Mouse (Mus musculus) MEL (cell line): ENCODE data around the gene Egfl7. TPM values are rescaled to one million over a fixed set of nuclear protein-coding genes. Genes with fewer than 3 reads are reported as not detected.

Experiments
- DNase-seq: peaks from one replicate; pipeline ENCODE4 v3.0.0; 2011; ENCODE audit warnings: low read depth, low spot score
- H3K27ac ChIP-seq: 2 replicates; pipeline ENCODE4 v1.5.1; 2012; ENCODE audit warnings: low read depth, mild to moderate bottlenecking, control low read depth, low read length, moderate library complexity; ENCODE audit not compliant: control insufficient read depth
- H3K27me3 ChIP-seq, 2 experiments: fragments of 150-350 bp in 1 of 2; sonication (generic) in 1 of 2; 2 replicates each; pipeline ENCODE4 v1.6.1; 2012; ENCODE audit warnings: low read length in 2 of 2, mild to moderate bottlenecking in 2 of 2, improper control_type of control experiment in 1 of 2, moderate library complexity in 1 of 2; ENCODE audit not compliant: insufficient read depth in 2 of 2, control insufficient read depth in 1 of 2
- H3K36me3 ChIP-seq, 2 experiments: 2 replicates each; pipeline ENCODE4 v1.6.1; 2012 to 2014; ENCODE audit warnings: low read length in 2 of 2, improper control_type of control experiment in 1 of 2, inconsistent platforms in 1 of 2, mild to moderate bottlenecking in 1 of 2; ENCODE audit not compliant: insufficient read depth in 2 of 2, control insufficient read depth in 1 of 2
- H3K4me1 ChIP-seq, 2 experiments: fragments of 150-350 bp in 1 of 2; sonication (generic) in 1 of 2; 2 replicates each; pipeline ENCODE4 v1.6.1; 2012; ENCODE audit warnings: low read length in 2 of 2, improper control_type of control experiment in 1 of 2, mild to moderate bottlenecking in 1 of 2; ENCODE audit not compliant: insufficient read depth in 2 of 2, control insufficient read depth in 1 of 2
- H3K4me3 ChIP-seq, 2 experiments: fragments of 150-350 bp in 1 of 2; sonication (generic) in 1 of 2; 2 replicates each; pipeline ENCODE4 v1.5.1; 2012; ENCODE audit warnings: low read depth in 2 of 2, low read length in 2 of 2, mild to moderate bottlenecking in 2 of 2, moderate library complexity in 2 of 2, control low read depth in 1 of 2, improper control_type of control experiment in 1 of 2; ENCODE audit not compliant: control insufficient read depth in 1 of 2, insufficient read depth in 1 of 2
- H3K79me2 ChIP-seq: 2 replicates; pipeline ENCODE4 v1.6.1; 2012; ENCODE audit warnings: mild to moderate bottlenecking, low read length, moderate library complexity; ENCODE audit not compliant: control insufficient read depth, poor library complexity, insufficient read depth
- H3K9ac ChIP-seq: 2 replicates; pipeline ENCODE4 v1.6.1; 2012; ENCODE audit warnings: low read depth, mild to moderate bottlenecking, control low read depth, low read length, moderate library complexity; ENCODE audit not compliant: control insufficient read depth, poor library complexity, severe bottlenecking
- H3K9me3 ChIP-seq: fragments of 150-350 bp; sonication (generic); replicated peaks from 2 replicates; pipeline ENCODE4 v1.6.1; 2012; ENCODE audit warnings: mild to moderate bottlenecking, low read length, improper control_type of control experiment, moderate library complexity; ENCODE audit not compliant: insufficient read depth
- BHLHE40 ChIP-seq: IDR thresholded peaks from 2 replicates; pipeline ENCODE4 v1.6.1; 2012; ENCODE audit warnings: low read depth, mild to moderate bottlenecking, inconsistent platforms, low read length, improper control_type of control experiment, borderline replicate concordance
- CHD1 ChIP-seq: IDR thresholded peaks from 2 replicates; pipeline ENCODE4 v1.6.1; 2012; ENCODE audit warnings: low read depth, mild to moderate bottlenecking, inconsistent platforms, low read length, improper control_type of control experiment
- CHD2 ChIP-seq: IDR thresholded peaks from 2 replicates; pipeline ENCODE4 v1.6.1; 2011; ENCODE audit warnings: low read length, improper control_type of control experiment
- CTCF ChIP-seq, 3 experiments: IDR thresholded peaks in 2 of 3; conservative IDR thresholded peaks in 1 of 3; 2 replicates each; pipeline ENCODE4 v1.5.1; 2011 to 2012; ENCODE audit warnings: low read length in 3 of 3, low read depth in 2 of 3, mild to moderate bottlenecking in 2 of 3, improper control_type of control experiment in 1 of 3, inconsistent platforms in 1 of 3, mixed read lengths in 1 of 3, moderate library complexity in 1 of 3; ENCODE audit not compliant: control insufficient read depth in 1 of 3, insufficient read depth in 1 of 3, poor library complexity in 1 of 3, severe bottlenecking in 1 of 3
- E2F4 ChIP-seq: IDR thresholded peaks from 2 replicates; pipeline ENCODE4 v1.6.1; 2011; ENCODE audit warnings: low read depth, low read length, improper control_type of control experiment, borderline replicate concordance
- ETS1 ChIP-seq: IDR thresholded peaks from 2 replicates; pipeline ENCODE4 v1.6.1; 2012; ENCODE audit warnings: low read depth, mild to moderate bottlenecking, inconsistent platforms, low read length, improper control_type of control experiment, moderate library complexity
- GATA1 ChIP-seq: IDR thresholded peaks from 2 replicates; pipeline ENCODE4 v1.6.1; 2011; ENCODE audit warnings: low read depth, low read length, improper control_type of control experiment
- KAT2A ChIP-seq: conservative IDR thresholded peaks from 2 replicates; pipeline ENCODE4 v1.6.1; 2012; ENCODE audit warnings: low read depth, low read length, improper control_type of control experiment, inconsistent platforms
- MAX ChIP-seq: IDR thresholded peaks from 2 replicates; pipeline ENCODE4 v1.6.1; 2011; ENCODE audit warnings: low read length, improper control_type of control experiment
- MAZ ChIP-seq: IDR thresholded peaks from 2 replicates; pipeline ENCODE4 v1.6.1; 2012; ENCODE audit warnings: low read depth, mild to moderate bottlenecking, inconsistent platforms, low read length, improper control_type of control experiment
- MEF2A ChIP-seq: IDR thresholded peaks from 2 replicates; pipeline ENCODE4 v1.6.1; 2014; ENCODE audit warnings: low read depth, mild to moderate bottlenecking, inconsistent platforms, low read length, improper control_type of control experiment; ENCODE audit not compliant: poor library complexity, insufficient replicate concordance, severe bottlenecking; ENCODE audit errors: extremely low read depth
- MYC ChIP-seq: IDR thresholded peaks from 2 replicates; pipeline ENCODE4 v1.6.1; 2011; ENCODE audit warnings: low read depth, mild to moderate bottlenecking, low read length, improper control_type of control experiment, moderate library complexity
- POLR2AphosphoS2 ChIP-seq: IDR thresholded peaks from 2 replicates; pipeline ENCODE4 v1.6.1; 2011; ENCODE audit warnings: low read length, improper control_type of control experiment
- POLR2AphosphoS5 ChIP-seq: IDR thresholded peaks from 2 replicates; pipeline ENCODE4 v1.6.1; 2012; ENCODE audit warnings: low read depth, borderline replicate concordance, mild to moderate bottlenecking, inconsistent platforms, low read length, moderate library complexity, mixed read lengths
- RAD21 ChIP-seq: IDR thresholded peaks from 2 replicates; pipeline ENCODE4 v1.6.1; 2011; ENCODE audit warnings: mild to moderate bottlenecking, low read depth, low read length, improper control_type of control experiment
- RCOR1 ChIP-seq: IDR thresholded peaks from 2 replicates; pipeline ENCODE4 v1.6.1; 2012; ENCODE audit warnings: low read depth, mild to moderate bottlenecking, inconsistent platforms, low read length, improper control_type of control experiment
- SIN3A ChIP-seq: IDR thresholded peaks from 2 replicates; pipeline ENCODE4 v1.6.1; 2012; ENCODE audit warnings: low read length, improper control_type of control experiment, inconsistent platforms
- TBP ChIP-seq: IDR thresholded peaks from 2 replicates; pipeline ENCODE4 v1.8.0; 2011; ENCODE audit warnings: low read depth, low read length, improper control_type of control experiment
- UBTF ChIP-seq: IDR thresholded peaks from 2 replicates; pipeline ENCODE4 v1.6.1; 2012; ENCODE audit warnings: low read depth, mild to moderate bottlenecking, inconsistent platforms, low read length, improper control_type of control experiment, moderate library complexity, borderline replicate concordance; ENCODE audit not compliant: insufficient read depth
- USF1 ChIP-seq: IDR thresholded peaks from 2 replicates; pipeline ENCODE4 v1.6.1; 2014; ENCODE audit warnings: low read depth, mild to moderate bottlenecking, inconsistent platforms, low read length, improper control_type of control experiment, moderate library complexity
- ZC3H11A ChIP-seq: IDR thresholded peaks from 2 replicates; pipeline ENCODE4 v1.6.1; 2012; ENCODE audit warnings: low read depth, mild to moderate bottlenecking, inconsistent platforms, low read length, improper control_type of control experiment
- polyA plus RNA-seq, 2 experiments: library from polyadenylated mRNA; stranded (reverse) in 1 of 2; unstranded in 1 of 2; fragments of >175 nt in 1 of 2; fragments of >200 nt in 1 of 2; gene quantifications; 2 replicates each; pipeline versions ENCODE4 v1.2.1 to v1.2.4; 2012; ENCODE audit warnings: low replicate concordance in 2 of 2, low read depth in 1 of 2; ENCODE audit not compliant: insufficient read length in 2 of 2, insufficient read depth in 1 of 2, missing spikeins in 1 of 2
- total RNA-seq: library from RNA; depleted of rRNA; stranded (reverse); fragments of 300-350 nt; gene quantifications from 2 replicates; pipeline ENCODE4 v1.2.3, GENCODE M21; 2012

Gene Egfl7
- total and polyA plus RNA-seq, 3 experiments, result 73.9 to 125 TPM; not detected in 1

DNA sequence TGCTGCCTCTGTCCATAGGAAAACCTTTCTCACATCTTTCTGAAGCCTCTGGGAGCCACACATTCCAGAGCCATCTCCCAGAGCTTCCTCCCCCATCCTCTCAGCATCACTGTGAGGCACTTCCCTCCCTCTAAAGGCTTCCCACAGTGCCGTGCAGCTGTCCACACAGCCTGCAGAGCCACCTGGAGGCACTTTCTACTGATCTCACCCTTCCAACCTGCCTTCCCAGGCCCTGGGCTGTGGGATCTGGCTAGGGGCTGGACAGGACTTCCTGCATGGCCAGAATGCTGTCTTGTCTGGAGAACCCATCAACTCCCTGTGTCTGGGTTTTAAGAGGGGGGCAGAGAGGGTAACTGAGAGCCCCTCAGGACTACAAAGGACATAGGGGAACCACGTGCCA, 32.3 kb upstream of the Egfl7 start:
- Histone ChIP-seq H3K27ac (no peak overlapping the region), H3K79me2 (no peaks in the 10 kb centered on the region), H3K9me3 (no peaks in the 10 kb centered on the region), H3K9ac (no peak overlapping the region), H3K4me1 (no peaks in the 10 kb centered on the region), H3K27me3 (peaks cover 0 to 1% of the 10 kb centered on the region in 2 experiments; a peak in 2 of 4 replicates), H3K36me3 (no peaks in the 10 kb centered on the region), H3K4me3 (no peak overlapping the region)
- no peak for DNase-seq
- TF ChIP-seq UBTF (no peak), BHLHE40 (no peak), E2F4 (no peak), MAZ (no peak), POLR2AphosphoS2 (no peak)

GRCm38 (mm10) chr2:26549801-26550200, 30.0 kb upstream of the Egfl7 start:
- Histone ChIP-seq H3K79me2 (no peaks in the 10 kb centered on the region), H3K4me3 (no peak overlapping the region), H3K4me1 (no peaks in the 10 kb centered on the region), H3K36me3 (no peaks in the 10 kb centered on the region), H3K27ac (no peak overlapping the region), H3K27me3 (peaks cover 0 to 1% of the 10 kb centered on the region in 2 experiments; a peak in 2 of 4 replicates), H3K9me3 (no peaks in the 10 kb centered on the region), H3K9ac (no peak overlapping the region)
- DNase-seq, result no peak
- no peak for TF ChIP-seq SIN3A
- no peak for TF ChIP-seq TBP
- no peak for TF ChIP-seq POLR2AphosphoS5
- TF ChIP-seq CHD1, result no peak

DNA sequence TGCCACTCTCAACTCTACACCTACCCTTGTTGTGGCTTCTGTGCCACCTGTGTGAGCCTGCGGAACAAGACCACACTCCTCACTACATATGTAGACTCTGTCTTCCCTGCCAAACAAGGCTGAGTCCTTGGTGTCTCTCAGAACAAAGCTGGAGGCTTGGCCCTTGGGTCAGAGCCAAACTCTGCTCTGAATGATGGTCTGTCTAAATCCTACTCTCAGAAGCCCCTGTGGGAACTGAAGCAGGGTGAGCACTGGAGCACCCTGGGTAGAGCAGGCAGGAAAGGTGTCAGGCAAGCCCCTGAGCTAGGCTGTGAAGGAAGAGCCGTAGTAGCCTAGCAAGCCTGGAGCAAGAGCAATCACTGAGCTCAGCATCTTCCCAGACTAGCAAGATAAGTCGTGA, 29.6 kb upstream of the Egfl7 start:
- Histone ChIP-seq H3K79me2 (no peaks in the 10 kb centered on the region), H3K27me3 (peaks cover 0 to 1% of the 10 kb centered on the region in 2 experiments; a peak in 3 of 4 replicates), H3K27ac (no peak overlapping the region), H3K4me1 (no peaks in the 10 kb centered on the region), H3K4me3 (no peak overlapping the region), H3K9ac (no peak overlapping the region), H3K9me3 (no peaks in the 10 kb centered on the region), H3K36me3 (no peaks in the 10 kb centered on the region)
- no peak for DNase-seq
- TF ChIP-seq USF1, result no peak
- no peak for TF ChIP-seq MYC
- TF ChIP-seq ZC3H11A, result no peak
- no peak for TF ChIP-seq MAX
- TF ChIP-seq MEF2A, result no peak
- TF ChIP-seq ETS1, result no peak
- no peak for TF ChIP-seq TBP
- no peak for TF ChIP-seq KAT2A
- no peak for TF ChIP-seq RAD21
- no peak for TF ChIP-seq GATA1
- TF ChIP-seq CHD2, result no peak
- TF ChIP-seq CTCF (IDR thresholded peaks at IDR 0.05 in 2 of 3, conservative IDR thresholded peaks at IDR 0.05 in 1 of 3; ENCODE audit: control insufficient read depth in 1 of 3, insufficient read depth in 1 of 3, low read depth in 2 of 3, low read length in 3 of 3, poor library complexity in 1 of 3, severe bottlenecking in 1 of 3), result no peak
- TF ChIP-seq RCOR1, result no peak
